Mouse (Mus musculus): ENCODE results near the gene Hba-a2. TPM values are rescaled to one million over a fixed set of nuclear protein-coding genes. Genes with fewer than 3 reads are reported as not detected.
"Not testable (repeated sequence)": the region's sequence is repeated elsewhere in the genome, so short reads cannot be mapped to it uniquely, and the experiment has no call there.

Hba-a2 gene
- over 10,000 TPM in 1 of 2 experiments, 1,000 to 10,000 TPM in 1; 3,595 to 11,404 TPM for total RNA-seq (2021)

DNA sequence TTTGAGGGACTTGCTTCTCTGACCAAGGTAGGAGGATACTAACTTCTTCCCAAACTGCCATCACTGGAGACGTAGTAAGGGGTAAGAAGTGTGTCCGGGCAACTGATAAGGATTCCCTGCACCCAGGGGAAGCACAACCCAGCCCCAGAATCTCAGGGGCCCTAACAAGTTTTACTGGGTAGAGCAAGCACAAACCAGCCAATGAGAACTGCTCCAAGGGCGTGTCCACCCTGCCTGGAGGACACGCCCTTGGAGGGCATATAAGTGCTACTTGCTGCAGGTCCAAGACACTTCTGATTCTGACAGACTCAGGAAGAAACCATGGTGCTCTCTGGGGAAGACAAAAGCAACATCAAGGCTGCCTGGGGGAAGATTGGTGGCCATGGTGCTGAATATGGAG is at the start of gene Hba-a2:
TSS of gene Hba-a2 (plus strand) at position 287 of the 400 bp plus-strand sequence.
- DNase-seq, result not testable (repeated sequence)

DNA sequence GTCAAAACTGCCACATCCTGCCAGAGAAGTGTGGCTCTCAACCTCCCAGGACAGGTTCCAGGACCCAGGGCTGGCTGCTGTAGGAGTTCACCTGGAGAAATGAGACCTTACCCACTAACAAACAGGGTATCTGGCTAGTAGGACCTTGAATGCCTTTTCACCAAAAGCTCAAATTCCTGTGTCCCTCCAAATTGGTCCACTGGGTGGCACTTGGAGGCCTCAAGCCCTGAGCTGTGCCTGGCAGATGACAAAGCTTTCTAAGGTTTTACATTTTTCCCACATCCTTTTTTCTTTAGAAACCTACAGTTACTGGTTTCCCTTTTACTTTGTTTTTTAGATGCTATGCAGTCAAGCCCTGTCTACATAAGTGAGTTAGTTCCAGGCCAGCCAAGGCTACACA is 49.2 kb upstream of the Hba-a2 start:
- DNase-seq, result no peak

DNA sequence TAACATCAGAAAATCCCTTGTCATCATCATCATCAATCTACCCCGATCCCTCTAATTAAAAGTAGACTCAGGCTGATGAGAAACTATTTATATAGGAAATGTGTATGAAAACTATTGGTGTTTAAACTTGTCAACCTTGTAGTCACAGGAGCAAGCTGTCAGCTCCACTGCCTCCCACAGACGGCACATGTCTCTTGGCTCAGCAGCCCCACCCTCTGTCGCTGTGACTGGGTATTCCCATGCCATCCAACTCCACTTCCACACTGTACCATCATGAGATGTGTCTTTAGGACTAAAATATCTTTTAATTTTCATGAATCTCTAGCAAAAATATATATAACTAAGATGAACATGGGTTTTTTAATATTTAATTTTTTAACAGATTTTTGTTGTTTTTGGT is 47.9 kb upstream of the Hba-a2 start:
- DNase-seq, result no peak

DNA sequence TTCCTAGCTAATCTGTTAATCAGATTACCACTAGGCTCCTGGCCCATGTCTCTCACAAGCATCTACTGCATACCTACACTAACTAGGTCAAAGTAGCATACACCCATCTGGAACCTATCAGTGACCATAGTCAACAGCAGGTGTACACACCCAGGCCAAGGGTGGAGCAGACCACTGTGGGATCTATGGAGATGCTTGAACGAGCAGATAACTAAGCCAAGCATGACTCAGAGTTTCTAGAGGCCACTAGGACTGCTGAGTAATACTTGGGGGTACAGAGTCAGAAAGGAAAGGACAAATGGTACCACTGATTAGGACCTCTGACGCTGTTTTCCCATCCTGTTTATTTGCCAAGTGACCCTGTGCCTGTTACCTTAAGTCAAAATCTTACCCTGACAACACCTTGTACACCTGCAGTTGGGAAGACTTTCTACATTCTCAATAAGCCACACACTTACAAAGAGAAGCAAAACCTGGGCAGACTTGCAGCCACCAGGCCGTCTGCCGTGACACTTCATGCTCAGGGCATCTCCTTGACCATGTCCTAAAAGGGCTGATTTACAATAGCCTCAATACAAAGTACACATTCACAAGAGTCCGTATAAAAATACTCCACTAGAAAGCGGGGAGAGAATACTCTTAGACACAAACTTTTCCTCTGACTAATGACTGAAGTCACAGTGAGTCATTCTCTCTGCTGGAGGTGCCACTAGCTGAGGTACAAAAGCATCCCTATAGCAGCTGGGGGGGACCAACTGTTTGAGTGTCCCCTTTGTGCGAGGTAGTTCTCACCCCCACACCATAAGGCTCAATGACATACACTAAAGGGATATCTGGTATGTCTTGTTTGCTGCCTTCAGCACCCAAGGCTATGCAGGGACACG is 45.2 kb upstream of the Hba-a2 start:
- DNase-seq, result no peak

DNA sequence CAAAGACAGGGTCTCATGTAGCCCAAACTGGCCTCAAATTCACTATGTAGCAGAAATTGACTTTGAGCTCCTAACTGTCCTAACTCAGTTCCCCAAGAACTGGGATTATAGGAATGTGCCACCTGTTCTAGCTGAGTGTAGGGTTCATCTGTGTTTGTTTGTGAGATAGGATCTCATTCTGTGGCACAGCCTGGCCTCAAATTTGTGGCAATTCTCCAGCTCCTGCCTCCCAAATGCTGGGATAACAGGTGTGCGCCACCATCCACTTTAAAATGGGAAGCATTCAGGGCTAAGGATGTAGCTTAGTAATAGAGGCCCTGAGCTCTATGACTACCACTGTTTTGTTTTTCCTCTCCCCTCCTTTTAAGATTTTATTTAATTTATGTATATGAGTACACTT is 43.2 kb upstream of the Hba-a2 start:
- no peak for DNase-seq

DNA sequence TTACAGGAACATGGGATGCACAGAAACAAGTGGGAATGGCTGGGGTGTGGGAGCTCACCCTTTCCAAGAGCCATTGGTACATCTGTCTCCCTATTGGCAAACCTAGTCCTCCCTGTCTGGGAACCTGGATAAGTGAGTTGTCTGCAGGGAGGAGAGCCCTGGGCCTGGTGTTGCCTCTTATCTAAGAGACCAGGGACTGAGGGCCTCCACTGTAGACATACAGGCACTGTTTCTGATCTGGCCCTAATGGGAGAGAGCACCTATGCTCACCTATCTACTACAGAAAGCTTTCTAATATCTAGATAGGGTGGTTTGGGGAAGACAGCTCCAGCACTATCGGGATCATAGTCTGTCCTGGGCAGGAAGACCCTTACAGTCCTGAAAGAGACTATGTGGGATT is 40.1 kb upstream of the Hba-a2 start:
- DNase-seq, result no peak

DNA sequence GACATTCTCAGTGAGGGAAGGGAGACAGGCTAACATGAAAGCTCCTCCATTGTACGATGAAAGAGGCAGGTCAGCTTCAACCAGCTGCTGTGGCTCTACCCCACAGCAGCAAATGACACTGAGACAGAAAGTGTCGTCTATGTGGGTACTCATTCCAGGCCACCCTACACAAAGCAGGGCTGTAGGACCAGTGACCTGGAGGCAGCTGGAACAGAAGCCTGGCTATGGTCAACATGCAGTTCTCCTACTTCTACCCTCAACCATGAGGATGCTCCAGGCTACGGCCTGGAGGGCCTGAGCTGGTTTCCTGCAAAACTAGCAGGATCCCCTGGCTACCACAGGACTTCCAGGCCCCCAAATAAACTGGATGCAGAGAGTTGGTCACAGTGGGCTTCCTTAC is 39.7 kb upstream of the Hba-a2 start:
- DNase-seq, result no peak

DNA sequence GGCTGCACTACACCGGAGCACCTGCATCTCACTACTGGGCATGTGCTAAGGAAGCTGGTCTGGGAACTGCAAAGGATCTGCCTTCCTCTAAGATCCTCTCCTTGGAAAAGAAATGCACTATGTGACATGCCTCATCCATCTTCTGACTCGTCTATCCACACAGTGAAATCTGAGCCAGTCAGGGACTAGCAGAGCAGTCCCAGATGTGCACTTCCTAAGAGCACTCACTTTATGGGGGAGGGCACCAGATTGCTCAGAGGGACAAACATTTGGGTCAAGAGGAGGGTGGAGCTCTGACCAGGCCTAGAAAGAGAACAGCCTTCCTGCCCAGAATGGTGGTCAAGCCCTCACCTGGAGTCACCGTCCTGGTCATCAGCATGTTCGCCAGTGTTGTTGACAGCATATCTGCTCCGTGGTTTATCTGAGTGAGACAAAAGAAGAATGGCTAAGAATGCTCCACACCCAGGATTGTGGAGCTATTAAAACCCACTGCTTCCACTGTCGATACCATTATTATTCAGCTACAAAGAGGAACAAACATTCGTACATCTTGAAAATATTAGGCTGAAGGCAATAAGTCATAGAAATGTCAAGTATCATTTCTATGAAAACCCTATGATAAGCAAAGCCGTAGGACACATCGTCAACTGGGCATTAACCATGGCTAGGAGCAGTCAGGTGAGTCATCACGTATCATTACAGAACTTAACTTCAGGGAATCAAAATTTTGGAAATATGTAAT is 33.4 kb upstream of the Hba-a2 start:
- DNase-seq, result no peak

DNA sequence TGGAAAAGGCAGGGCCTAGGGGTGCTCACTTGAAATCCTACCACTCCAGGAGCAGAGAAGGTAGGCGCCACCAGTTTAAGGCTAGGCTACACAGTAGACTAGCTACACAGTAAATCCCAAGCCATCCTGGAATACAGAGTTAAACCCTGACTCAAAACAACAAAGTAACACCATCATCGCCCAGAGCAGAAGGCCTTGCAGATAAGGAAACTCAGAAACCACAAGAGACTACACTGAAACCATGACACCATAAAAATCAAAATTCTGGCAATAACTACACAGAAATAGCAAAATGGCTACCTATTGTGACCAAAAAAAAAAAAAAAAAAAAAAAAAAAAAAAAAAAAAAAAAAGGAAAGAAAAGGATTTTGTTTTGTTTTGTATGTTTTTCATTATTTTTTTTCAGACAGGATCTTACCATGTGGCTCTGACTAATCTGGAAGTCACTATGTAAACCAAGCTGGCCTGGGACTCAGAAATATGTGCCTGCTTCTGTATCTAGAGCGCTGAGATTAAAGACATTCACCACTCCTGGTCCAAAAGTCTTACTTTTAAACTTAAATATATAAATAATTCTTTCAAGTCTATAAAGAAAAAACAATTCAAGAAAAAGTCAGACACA is 31.1 kb upstream of the Hba-a2 start:
- DNase-seq, result no peak

DNA sequence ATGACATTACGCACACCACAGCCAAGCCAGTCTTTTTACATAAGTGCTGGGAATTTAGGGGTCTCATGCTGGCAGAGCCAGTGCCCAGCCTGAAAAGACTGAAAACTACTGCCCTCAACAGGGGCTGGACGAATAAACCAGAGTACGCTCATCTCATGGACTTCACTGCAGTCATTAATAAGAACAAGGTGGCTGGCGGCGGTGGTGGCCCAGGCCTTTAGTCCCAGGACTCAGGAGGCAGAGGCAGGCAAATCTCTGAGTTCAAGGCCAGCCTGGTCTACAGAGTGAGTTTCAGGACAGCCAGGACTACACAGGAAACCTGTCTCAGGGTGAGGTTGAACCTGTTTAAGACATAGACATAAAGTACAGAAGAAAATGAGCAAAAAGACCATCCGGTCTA is 30.1 kb upstream of the Hba-a2 start:
- DNase-seq, result no peak

DNA sequence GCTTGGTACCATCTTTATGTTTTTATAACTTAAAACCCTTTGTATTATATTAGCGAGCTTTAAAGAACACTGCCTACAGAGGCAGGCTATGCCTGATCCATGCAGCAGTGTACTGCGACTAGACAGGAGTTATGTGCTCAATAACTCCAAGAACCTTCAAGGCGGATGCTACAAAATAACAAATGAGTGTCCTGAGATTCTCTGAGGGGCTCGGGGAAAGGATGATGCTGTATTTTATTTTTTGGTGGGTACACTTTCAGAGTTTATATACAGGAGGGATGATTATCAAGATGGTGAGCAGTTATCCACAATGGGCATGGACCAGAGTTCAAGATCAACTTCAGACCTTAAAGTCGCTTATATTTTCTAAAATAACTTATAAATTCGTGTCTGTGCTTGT is 29.5 kb upstream of the Hba-a2 start:
- no peak for DNase-seq

DNA sequence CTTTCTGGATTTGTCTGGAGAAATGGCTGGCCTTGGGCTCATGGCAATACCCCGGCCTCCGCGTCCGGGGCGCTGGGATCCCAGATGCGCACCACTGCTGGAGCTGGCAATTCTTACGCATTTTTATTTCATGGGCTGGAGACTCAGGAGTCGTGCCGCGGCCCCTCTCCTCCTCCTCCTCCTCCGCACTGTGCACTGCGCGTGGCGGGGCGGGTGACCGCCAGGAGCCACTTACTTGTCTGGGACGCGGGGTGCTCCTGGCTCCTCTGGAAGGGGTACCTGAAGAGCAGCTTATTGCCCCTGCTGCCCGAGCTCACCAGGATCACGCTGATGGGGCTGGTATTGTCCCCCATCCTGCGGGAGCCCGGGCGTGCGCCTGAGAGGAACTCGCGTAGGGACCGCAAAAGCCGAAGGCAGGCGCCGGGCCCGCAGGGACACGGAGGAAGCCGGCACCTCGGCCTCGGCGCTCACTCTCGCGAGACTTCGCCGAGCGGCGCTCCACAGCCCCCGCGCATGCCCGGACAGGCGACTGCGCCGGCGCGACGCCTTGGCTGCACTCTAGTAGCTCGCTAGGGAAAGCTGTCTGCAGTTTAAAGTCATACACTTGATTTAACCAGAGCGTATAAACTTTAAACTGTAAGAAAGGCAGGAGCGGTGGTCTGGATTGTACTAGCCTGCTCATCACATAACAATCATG is 29.0 kb upstream of the Hba-a2 start, which contains the start of gene Nprl3:
TSS of gene Nprl3 (minus strand) at position 520 of the 697 bp plus-strand sequence.
- peak; percentile 98 for DNase-seq

DNA sequence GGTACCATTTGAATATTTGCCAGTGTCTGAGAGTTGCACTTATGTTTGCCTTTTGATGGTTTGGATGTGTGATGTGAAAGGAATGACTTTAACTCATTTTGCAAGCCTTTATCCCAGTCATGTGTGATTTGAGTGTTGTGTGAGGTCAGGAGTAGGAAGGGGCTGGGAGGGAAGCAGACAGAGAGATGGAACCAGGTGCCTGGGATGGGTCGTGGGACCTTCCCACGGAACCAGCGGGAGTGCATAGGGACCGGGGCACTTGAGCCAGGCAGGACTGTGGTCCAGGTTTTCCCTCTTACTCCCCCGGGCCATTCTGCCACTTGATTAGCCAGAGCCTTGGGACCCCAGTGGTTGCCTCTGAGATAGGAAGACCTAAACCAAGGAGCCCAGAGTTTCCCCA is 28.3 kb upstream of the Hba-a2 start:
- no peak for DNase-seq

DNA sequence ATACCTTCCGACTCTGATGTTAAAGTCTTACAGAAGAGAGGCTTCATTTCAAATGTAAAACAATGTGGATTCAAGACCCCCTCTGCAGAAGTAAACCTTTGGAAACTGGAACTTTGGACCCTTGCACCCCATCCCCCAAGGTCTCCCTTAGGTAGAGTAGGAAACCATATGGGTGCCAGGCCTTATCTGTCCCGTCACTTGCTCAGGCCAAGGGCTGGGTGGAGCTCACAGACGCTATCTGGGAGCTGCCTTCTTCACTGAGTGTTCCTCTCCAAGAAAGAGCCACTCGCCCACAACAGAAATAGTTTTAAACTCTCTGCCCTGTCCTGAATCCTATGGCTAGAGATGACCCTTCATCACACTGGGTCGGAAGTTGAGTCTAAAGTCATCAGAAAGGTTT is 27.3 kb upstream of the Hba-a2 start:
- DNase-seq, result no peak

DNA sequence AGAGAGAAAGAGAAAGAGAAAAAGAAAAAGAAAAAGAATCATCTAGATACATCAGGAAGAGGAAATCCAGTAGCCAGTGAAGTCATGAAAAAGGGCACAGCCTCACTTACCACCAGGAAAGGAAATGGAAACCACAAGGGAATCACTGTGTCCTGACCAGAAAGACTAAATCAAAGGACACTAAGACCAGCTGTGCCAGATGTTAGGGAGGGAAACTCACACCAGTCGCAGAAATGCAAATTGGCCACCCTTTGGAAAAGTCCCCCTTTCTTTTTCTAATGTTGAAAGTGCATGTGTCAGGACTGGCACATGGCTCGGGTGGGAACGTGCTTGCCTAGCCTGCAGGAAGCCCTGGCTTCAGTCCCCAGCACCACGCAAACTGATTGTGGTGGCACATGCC is 25.1 kb upstream of the Hba-a2 start:
- DNase-seq, result no peak

DNA sequence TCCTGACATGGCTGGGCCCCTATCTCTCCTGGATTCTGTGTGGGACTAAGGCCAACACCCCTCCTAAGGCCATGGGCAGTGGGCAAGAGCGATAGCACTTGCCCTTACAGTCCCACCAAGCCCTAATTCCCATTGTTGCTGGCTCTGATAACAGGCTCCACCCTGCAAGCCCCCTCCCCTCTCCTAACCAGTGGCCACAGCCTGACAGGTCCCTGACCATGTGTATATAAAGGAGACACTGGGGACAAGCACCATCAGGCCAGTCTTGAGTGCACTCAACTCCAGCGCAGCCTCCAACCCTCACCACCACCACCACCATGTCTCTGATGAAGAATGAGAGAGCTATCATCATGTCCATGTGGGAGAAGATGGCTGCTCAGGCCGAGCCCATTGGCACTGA is 19.9 kb upstream of the Hba-a2 start, which contains the start of gene Hba-x:
TSS of gene Hba-x (plus strand) at position 54 of the 400 bp plus-strand sequence.
- no peak for DNase-seq

DNA sequence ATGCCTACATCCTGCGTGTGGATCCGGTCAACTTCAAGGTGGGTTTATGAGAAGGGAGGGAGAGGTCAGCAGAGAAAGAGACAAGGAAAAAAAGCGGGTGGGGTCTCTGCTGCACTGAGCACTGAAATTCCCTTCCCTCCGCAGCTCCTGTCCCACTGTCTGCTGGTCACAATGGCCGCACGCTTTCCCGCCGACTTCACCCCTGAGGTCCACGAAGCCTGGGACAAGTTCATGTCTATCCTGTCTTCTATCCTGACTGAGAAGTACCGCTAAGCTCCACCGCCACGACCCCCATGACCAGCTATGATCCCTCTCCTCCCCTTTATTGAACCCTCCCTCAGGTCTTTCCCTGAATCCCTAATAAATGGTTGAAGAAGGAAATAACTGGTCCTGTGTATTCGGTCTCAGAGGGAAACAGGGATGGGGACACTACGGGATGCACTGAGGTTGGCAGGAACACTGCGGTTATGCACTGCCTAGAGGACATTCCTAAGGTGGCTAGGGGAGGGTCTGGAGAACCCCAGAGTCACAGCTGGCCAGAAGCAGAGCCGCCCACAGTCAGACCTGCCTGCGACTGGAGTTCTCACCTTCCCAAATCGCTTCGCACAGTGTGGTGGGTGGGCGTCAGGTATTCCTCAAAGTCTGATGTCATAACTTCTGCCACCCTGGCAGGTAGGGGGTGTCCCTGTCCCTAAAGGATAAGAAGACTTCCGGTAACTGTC is 18.4 kb upstream of the Hba-a2 start:
- DNase-seq, result no peak

DNA sequence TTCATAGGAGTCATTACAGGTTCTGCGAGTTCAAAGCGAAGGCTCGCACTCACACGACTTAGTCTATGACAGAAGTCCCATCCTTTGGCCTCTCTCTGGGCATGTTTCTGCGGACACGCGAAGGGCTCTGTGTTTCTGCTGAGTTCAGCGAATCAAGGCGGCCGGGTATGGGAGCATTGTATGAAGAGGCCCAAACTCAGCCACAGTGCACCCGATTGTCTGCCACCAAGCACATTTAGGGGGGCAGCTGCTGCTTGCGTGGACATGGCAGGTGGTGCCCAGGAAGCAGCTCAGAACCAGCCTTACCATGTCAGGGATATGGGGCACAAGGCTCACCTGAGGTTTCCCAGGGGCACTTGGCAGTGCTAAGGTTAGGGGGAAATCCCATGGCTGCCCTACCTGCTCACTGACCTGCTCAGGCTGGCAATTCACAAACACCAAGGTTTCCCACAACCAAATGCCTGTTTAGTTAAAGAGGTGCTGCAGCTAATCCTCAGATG is 17.8 kb upstream of the Hba-a2 start:
- no peak for DNase-seq

DNA sequence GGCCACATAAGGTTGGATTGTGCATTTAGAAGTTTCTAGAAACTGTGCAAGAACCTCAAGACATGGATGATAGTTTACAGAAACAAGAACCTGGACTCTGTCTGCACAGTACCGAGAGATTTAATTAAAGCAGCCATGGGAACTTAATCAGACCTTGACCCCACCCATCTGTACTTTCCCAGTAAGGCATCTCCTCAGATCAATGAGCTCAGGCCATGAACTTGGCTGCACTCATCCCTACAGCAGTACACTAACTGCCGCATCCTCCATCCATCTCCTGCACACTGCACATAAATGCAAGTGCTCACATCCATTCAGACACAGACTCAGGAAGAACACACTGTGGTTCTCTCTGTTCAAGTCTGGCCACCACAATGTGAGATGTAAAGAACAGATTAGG is 15.6 kb upstream of the Hba-a2 start:
- DNase-seq, result no peak

DNA sequence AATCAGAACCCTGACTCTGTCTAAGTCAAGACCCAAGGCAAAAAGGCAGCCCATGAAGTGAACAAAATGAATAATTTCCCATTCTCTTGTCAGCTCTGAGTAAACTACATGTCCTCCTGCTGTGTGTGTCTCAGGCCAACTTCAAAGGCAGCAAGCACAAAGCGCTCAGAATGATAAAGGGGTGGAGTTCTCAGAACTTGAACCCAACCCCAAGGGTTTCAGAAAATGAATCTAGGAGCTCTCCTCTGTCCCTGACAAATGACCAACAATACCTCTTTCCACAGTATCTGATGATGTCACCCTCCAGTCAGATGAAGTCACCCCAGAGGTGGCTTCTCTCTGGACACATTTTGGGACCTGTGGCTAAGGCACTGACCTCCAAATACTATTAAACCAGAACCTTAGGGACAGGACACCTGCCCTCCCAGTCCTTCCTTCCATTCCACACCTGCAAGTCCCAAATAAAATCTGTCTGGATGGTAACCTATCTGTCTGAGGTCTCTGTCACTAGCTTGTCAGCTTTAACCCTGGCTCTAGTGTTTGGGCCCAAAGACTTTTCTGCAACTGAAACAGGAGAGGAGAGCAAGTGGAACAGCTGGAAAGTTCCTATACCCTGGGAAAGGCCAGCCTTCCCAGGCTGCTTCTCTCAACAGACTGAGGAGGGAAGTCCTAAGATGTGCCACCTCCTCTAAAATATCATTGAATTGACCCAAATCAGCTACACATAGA is 14.7 kb upstream of the Hba-a2 start:
- DNase-seq, result no peak
